Comparison of ENCODE assay signal across 15 mouse cellular contexts in the genomic region with DNA sequence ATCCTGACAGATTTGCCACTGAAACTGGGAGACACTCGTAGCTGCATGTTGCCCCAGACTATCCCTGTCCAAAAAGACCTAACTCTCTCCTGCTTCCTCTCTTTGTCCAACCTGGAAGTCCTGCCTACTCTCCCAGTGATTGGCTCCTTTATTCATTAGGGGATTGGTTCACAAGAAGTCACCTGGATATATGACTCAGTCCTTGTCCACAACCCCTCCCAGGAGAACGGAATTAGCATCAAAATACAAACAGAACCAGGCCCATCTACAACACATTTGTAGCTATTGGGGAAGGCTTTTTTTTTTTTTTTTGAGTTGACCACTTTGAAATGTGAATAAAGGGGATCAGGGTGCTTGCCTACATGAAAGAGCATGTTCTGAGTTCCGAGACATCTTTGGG.
DNase-seq lines count a peak whose midpoint lies in the region; TF ChIP-seq lines count a peak whose summit lies in the region.
"Had no signal": no experiment of that assay in that cellular context is flagged by ENCODE, and none has a peak within 500 bp of the region (broad histone marks: within the 10 kb centered on the region; RNA-seq: fewer than 3 reads in every experiment).

No protein-coding gene starts in this region.

- no peak for TF ChIP-seq CTCF in ES-Bruce4 (IDR thresholded peaks at IDR 0.05; ENCODE audit: low read depth, low read length)

- no peaks in the 10 kb centered on the region for H3K36me3 ChIP-seq in ES-Bruce4 (ENCODE audit: control insufficient read depth, insufficient read depth, low read length, poor library complexity, severe bottlenecking)
- H3K36me3 ChIP-seq: embryonic facial prominence, embryonic 10.5 days; embryonic facial prominence, embryonic 12.5 days; forebrain, embryonic 15.5 days; G1E had no signal

- H3K4me1 ChIP-seq in ES-Bruce4 (ENCODE audit: control insufficient read depth, insufficient read depth, low read length) = peaks cover 3% of the 10 kb centered on the region
- H3K4me1 ChIP-seq: forebrain, embryonic 13.5 days; forebrain, embryonic 15.5 days had no signal

- DNase-seq in ES-CJ7 (ENCODE audit: low read depth, low spot score) = peak; percentile 73
- peak; percentile 63 for DNase-seq in R1 (ENCODE audit: low read depth, low spot score)
- DNase-seq in adrenal gland, adult 2 months = no peak
- DNase-seq in adrenal gland, postnatal 10 days = no peak
- DNase-seq in kidney, postnatal 10 days = no peak
- DNase-seq: adrenal gland, postnatal 14 days; adrenal gland, postnatal 36 days had no signal

- H3K27me3 ChIP-seq in ES-Bruce4 (ENCODE audit: control insufficient read depth, insufficient read depth, low read length, poor library complexity, severe bottlenecking) = no peaks in the 10 kb centered on the region
- H3K27me3 ChIP-seq: embryonic facial prominence, embryonic 12.5 days; forebrain, embryonic 13.5 days; forebrain, embryonic 15.5 days; Patski had no signal

- no peak overlapping the region for H3K9ac ChIP-seq in ES-Bruce4 (ENCODE audit: low read depth, poor library complexity, severe bottlenecking)
- H3K9ac ChIP-seq: embryonic facial prominence, embryonic 12.5 days; forebrain, embryonic 13.5 days; forebrain, embryonic 15.5 days; forebrain, postnatal 0 days had no signal

- no peak for TF ChIP-seq POLR2A in ES-Bruce4 (IDR thresholded peaks at IDR 0.05; ENCODE audit: insufficient read depth, low read length)

- H3K9me3 ChIP-seq in ES-Bruce4 (replicated peaks; ENCODE audit: control insufficient read depth, insufficient read depth, low read length, poor library complexity, severe bottlenecking) = no peaks in the 10 kb centered on the region
- H3K9me3 ChIP-seq: embryonic facial prominence, embryonic 10.5 days; embryonic facial prominence, embryonic 12.5 days; forebrain, embryonic 13.5 days; forebrain, embryonic 15.5 days; G1E had no signal

- no peak overlapping the region for H3K4me3 ChIP-seq in ES-Bruce4 (ENCODE audit: low read depth, low read length)
- H3K4me3 ChIP-seq: embryonic facial prominence, embryonic 10.5 days; embryonic facial prominence, embryonic 12.5 days; forebrain, embryonic 13.5 days; forebrain, embryonic 15.5 days had no signal

- TF ChIP-seq EP300 in ES-Bruce4 (IDR thresholded peaks at IDR 0.05; ENCODE audit: insufficient read depth, low read depth, low read length) = no peak

- peak overlapping the region; percentile 7; the same call in 1 of the 2 replicates for H3K27ac ChIP-seq in ES-Bruce4 (ENCODE audit: insufficient read depth, low read length)
- H3K27ac ChIP-seq: embryonic facial prominence, embryonic 10.5 days; embryonic facial prominence, embryonic 12.5 days; forebrain, embryonic 13.5 days had no signal

Comparison
In these comparisons a context has a peak if more than half of its experiments do, and no peak if none do; other contexts are left out.
1. DNase-seq: peak in ES-CJ7 (single experiment) and R1 (single experiment); none in adrenal gland, adult 2 months (single experiment), adrenal gland, postnatal 10 days (single experiment) and kidney, postnatal 10 days (single experiment).